Mouse (Mus musculus): ENCODE data around the gene Scap.
A peak's percentile ranks its signal among the peaks of the same experiment; 100 is the strongest.

The Scap gene

DNA sequence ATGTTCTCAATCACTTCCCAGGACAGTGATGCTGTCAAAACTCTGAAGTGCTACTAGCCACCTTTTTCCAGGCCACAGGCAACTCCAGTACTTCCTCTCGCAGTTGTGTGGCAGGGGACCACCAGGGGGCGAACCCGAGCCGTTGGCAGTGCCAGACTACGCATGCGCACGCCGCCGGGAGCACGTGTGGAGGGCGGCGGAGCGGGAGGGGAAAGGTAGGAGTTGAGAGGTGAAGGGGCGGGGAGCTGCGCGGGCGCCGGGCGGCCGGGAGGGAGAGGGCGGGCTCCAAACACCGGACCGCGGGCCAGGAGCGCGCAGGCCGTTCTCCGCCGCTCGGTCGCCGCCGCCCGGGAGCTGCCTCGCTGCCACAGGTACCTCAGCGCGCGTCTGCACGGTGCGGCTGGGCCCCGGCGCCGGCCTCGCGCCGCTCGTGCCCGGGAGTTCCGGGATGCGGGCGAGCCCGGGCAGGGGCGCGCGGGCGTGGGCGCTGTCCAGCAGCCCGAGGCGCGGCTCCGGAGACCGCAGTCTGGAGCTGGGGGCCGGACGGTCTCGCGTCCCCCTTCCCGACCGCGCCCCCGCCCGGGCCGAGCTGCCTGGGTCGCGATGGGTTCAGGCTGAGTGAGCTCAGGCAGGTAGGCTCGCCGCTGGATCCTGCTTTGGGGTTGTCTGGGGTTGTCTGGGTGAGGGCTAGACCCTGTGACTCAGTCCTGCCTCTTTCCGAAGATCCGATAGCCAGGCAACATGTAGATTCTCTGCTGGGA, at the start of gene Scap:
Gene Scap (plus strand): TSS at position 154 of the 761 bp plus-strand sequence.
- DNase-seq (ENCODE audit: low read depth), result peak; percentile 85

DNA sequence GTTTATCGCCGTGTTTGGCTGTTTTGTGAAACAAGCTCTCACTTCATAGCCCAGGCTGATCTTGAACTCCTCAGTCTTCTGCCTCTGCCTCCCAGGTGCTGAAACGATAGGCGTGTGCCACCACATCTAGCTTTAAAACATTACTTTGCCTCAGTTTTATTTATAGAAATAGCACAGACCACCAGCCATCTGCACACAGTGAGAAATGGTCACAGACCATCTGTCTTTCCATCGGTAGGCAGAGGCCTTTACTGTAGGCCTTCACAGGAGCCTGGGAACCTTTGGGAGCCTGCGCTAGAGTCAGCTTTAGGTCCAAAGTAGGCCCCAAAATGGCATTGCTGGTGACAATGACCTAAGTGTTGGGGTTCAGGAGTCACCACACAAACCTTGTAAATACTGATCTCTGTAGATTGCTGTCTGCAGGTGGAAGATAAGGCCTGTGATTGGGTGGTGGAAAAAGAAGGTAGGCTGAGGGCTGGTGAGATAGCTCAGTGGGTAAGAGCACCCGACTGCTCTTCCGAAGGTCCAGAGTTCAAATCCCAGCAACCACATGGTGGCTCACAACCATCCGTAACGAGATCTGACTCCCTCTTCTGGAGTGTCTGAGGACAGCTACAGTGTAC, 48.9 kb upstream of the Scap start:
- no peak for DNase-seq (ENCODE audit: low read depth)

DNA sequence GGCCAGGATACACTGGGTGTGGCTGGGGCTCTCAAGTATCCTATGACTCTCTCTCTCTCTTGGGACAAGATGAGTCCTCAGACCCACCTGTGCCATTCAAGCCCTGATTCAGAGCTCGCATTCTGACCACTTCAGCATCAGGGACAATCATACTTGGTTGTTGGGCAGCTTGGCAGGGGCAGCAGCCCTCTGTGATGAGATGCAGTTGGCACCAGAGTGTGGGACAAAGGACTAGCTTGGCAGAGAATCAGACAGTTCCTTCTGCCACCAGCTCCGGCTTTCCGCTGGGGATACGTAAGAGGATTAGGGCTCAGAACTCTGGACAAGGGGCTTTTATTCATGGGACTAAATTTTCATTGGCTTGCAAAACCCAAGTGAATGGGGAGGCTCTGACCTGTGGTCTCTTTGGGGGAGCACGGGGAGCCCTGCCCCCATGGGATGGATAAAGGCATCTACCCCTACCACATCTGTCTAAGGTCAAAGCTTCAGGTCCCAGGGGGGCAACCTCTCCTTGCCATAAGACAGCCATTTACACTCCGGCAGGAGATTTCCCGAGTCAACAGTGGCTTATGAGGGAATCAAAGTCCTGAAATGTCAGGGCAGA, 45.7 kb upstream of the Scap start:
- no peak for DNase-seq (ENCODE audit: low read depth)

DNA sequence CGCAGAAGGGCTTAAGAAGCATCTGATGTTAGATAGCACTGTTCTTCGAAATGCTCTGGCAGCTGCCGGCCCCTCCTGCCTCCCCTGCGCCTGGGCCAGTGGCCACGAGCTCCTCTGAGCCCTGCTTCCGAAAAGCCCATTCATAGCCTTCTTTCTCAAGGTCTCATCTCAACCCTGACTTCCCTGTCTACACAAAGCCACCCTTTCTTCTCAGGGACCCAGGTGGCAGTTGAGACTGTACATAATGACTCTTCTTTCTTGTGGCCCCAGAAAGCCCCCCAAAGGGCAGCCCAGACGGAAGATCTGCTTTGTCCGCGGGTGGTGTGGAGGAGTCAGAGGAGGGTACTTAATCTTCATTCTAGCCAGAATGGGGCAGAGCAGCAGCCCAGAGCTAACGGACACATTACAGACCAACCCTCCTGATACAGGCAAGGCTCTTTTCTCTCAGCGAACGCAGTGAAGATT, 39.8 kb upstream of the Scap start:
- DNase-seq (ENCODE audit: low read depth), result no peak

DNA sequence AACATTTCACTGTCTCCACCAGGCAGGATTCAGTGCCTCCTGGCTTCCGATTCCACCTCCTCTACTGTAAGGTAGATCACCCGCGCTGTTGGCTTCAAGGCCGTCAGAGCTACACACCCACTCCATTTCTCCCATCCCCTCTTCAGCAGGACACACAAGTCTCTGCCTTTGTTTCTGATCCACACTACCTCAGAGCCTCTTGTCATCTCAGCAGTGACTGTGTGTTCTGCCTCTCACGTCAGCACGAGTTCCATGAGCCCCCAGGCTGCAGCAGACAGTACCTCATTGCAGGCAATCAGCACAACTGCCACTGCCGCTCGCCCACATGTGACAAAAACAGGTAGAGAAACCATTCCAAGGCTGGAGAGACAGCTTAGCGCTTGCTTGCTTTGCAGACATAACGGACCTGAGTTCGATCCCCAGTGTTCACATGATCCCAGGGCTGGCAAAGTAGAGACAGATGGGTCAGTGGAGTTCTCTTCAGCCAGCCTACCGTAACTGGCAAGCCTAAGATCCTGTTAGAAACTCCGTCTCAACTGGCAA, 39.1 kb upstream of the Scap start:
- no peak for DNase-seq (ENCODE audit: low read depth)

DNA sequence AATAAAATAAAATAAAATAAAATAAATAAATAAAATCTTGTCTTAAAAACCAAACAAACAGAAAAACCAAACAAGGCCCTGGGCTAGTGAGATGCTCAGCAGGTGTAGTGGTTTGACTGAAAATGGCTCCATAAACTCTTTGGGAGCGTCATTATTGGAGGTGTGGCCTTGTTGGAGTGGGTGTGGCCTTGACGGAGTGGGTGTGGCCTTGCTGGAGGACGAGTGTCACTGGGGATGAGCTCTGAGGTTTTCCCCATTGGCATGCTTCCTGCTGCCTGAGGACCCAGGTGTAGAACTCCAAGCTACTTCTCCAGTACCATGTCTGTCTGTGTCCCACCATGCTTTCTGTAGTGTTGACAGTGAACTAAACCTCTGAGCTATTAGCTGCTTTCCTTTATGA, 38.3 kb upstream of the Scap start:
- DNase-seq (ENCODE audit: low read depth), result no peak

DNA sequence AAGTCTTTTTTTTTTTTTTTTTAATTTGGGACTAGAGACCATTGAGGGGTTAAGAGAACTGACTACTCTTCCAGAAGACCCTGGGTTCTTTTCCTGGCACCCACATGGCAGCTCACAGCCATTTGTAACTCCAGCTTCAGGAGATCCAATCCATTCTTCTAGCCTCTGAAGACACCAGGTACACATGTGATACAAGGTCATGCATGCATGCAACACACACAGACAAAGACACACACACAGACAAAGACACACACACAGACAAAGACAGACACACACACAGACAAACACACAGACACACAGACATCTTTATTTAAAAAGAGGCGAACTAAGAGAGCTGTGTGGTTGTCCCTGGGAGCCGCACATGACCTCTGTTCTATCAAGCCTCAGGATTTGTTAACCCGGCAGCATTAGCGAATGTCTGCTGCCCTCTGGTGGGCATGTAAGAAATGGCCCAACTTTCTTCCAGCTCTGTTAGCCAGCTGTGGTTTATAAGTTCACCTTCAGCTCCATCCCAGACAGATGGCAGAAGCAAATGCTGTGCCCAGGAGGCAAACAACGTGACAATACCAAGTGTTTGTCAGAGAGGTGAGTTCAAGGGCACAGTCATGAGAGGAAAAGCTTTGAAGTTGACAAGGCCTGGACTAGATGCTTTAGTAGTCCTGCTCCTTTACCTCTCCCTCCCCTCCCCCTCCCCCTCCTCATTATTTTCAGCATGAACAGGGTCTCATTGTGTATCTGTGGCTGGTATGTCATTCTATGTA, 36.0 kb upstream of the Scap start:
- peak; percentile 76 for DNase-seq (ENCODE audit: low read depth)

DNA sequence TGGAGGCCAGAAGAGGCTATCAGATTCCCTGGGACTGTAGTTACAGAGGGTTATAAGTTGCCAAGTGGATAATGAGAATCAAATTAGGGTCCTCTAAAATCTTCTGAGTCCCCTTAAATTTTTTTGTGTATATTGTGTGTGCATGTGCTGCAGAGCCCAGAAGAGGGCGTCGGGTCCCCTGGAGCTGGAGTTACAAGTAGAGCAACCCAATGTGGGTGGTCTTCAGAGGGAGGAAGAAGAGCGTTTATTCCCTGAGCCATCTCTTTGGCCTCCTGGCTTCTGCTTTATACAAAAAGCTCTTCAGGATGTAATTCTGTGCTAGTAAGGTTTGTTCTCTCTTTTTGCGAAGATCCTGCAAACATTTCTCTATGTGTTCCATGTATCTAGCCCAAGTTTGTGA, 28.6 kb upstream of the Scap start:
- peak; percentile 37 for DNase-seq (ENCODE audit: low read depth)

DNA sequence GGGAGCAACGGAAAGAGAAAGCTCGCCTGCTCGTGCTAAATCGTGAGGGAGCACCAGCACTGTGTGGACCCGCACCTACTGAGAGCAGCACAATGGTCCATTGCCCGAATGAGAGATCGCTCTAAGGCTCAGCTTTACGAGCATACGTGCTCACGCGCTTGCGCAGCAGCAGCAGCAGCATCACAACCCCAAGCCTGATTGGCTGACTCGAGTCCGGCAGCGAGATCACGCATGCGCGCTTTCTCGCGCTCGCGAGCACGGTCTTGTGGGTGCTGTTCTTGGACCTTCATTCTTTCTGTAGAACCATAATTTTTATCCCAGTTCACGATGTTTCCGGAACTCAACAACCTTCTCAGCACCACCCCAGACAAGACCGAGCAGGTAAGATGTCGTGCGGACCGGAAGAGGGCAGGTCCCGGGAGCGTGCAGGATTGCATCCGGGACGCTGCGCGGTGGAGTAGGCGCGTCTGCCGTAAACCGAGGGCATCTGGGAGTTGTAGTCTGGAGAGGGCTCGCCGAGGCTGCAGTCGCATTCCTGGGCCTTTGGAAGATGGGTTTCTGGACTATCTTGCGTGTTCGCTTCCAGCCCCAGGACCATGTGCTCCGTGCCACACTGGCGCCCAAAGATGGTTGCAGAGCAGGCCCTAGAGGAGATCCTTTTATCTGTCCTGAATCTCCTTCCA, 28.0 kb upstream of the Scap start, which contains the start of gene Elp6:
Gene Elp6 (plus strand): TSS at position 205 of the 683 bp plus-strand sequence.
- DNase-seq (ENCODE audit: low read depth), result peak; percentile 78

DNA sequence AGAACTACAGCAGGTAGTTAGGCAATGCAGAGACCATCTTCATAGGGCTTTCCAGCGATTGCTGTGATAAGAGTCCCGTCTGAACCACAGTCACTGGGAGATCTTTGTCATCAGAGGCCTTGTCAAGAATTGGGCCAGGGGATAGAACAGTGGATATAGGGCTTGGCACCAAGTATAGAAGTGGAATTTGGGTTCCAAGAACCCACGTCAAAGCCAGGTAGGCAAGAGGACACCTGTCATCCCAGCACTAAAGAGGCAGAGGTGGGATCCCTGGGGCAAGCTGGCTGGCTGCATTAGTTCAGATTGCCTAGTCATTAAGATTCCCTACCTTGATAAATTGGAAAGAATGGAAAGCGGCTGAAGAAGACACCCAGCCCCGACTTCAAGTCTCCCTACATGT, 26.7 kb upstream of the Scap start:
- no peak for DNase-seq (ENCODE audit: low read depth)

DNA sequence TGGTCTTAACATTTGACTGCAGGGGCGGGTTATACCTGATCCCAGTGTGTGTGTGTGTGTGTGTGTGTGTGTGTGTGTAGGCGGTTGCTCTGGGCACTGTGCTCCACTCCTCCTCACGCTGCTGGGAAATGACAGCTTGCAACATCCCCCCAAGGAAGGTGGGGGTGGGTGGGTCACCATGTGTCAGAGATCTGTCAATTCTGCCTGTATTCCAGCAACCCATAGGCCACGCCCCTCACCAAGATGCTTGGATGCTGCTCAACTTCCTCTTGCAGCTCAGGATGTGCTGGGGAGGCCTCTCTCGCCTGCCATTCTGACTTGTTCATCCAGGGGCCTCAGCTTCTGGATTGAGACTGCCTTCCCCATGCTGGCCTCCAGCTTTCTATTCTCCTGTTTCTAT, 18.4 kb upstream of the Scap start:
- no peak for DNase-seq (ENCODE audit: low read depth)

DNA sequence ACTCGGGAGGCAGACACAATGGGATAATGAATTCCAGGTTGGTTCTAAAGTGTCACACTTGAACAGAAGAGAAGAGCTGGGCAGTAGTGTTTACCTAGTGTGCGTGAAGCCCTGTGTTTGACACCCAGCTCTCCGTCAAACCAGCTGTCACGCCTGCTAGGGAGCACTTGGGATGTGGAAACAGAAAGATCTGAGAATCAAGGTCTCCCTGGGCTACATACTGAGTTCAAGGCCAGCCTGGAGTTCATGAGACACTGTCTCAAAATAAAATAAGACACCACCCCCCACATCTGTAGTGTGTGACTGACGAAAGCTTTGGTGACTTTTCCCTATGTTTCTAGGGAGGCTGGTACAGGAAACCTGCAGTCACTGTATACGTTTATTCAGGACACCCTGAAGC, 17.7 kb upstream of the Scap start:
- no peak for DNase-seq (ENCODE audit: low read depth)

DNA sequence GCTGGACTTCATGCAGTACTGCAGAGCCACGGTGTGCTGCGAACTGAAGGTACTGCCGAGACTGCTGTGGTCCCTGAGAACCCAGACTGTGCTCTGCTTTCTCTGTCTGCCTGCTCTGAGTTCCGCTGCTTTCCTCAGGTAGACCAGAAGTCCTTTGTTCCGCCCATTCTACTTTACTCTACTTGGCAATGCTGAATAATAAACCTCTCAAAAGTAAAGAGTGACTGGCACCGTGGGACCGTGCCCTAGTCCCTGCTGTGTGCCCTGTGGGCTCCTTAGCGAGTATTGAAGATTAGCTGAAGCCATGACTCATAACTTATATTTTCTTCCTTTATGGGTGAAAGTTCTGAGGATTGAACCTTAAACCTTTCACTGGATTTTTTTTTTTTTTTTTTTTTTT, 17.2 kb upstream of the Scap start:
- DNase-seq (ENCODE audit: low read depth), result no peak

DNA sequence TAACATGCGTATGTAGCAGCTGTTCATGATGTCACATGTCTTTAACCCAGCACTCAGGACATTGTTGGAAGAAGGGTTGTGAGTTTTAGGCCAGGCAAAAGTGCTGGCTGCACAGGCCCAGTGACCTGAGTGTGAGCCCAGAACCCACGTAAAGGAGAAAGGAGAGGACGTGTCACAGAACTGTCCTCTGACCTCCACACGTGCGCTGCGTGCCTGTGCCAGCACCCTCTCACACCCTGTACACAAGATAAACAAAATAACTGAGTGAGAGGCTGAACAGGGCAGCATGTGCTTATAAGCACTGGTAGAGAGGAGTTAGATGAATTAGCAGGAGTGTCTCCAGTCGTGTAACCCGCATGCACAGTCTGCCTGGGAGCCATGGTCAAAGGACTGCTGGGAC, 16.6 kb upstream of the Scap start:
- no peak for DNase-seq (ENCODE audit: low read depth)

DNA sequence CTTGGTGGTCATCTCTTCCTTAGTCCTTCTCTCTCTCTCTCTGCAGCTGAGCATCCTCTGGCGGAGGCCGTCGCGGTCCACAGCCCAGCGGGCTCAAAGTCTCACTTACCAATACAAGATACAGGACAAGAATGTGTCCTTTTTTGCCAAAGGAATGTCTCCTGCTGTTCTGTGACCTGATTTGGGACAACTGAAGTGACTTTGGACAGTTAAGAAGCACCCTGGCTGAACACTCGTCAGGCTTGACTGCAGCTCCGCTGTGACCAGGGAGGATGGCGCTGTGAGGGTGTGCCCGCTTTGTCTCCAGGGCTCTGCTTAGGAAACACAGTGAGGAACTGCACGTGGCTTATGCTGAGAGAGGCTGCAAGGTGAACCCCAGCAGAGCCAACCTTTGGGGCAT, 12.3 kb upstream of the Scap start:
- DNase-seq (ENCODE audit: low read depth), result no peak

DNA sequence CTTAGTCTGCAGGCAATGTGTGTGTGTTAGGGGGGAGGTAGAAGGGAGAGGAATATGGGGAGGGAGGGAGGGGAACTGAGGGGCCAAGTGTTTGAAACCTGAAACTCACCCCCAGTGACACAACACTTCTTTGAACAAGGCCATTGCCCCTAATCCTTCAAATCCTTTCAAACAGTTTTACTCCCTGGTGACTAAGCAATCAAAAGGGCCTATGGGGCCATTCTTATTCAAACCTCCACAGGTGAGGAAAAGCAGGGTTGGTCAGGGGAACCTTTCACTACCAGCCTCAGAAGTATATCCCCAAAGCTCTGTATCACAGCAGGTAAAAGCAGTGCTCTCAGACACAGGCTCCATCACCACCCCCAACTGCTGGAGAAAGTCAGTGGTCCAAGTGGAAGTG, 10.1 kb upstream of the Scap start:
- DNase-seq (ENCODE audit: low read depth), result no peak

DNA sequence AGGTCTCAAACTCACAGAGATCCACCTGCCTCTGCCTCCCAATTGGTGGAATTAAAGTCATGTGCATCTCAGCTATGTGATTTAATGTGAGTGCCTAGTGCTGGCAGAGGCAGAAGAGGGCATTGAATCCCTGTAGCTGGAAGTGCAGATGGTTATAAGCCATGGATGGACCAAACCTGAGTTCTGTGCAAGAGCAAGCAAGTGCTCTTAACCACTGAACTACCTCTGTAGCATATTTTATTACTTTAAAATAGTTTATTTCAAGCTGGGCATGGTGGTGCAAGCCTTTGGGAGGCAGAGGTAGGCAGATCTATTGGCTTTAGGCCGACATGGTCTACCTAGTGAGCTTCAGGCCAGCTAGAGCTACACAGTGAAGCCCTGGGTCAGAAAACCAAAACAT, 8.9 kb upstream of the Scap start:
- DNase-seq (ENCODE audit: low read depth), result no peak

DNA sequence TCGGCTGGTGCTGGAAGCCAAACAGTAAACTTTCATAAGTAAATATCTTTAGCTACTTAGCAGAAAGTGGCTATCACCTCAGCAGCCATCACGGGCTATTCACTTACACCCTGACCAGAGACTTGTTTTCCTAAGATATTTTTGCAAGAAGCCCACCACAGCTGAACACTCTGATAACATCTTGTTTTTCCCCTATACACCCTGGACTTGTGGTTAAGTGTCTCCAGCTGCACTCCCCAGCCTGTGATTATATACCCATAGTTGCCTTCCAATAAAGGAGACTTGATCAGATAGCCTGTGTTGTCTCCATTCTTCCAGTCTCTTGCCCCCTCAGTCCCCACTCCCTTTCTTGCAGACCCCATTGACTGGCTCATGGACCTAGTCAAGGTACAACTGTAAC, 4.9 kb upstream of the Scap start:
- DNase-seq (ENCODE audit: low read depth), result no peak

DNA sequence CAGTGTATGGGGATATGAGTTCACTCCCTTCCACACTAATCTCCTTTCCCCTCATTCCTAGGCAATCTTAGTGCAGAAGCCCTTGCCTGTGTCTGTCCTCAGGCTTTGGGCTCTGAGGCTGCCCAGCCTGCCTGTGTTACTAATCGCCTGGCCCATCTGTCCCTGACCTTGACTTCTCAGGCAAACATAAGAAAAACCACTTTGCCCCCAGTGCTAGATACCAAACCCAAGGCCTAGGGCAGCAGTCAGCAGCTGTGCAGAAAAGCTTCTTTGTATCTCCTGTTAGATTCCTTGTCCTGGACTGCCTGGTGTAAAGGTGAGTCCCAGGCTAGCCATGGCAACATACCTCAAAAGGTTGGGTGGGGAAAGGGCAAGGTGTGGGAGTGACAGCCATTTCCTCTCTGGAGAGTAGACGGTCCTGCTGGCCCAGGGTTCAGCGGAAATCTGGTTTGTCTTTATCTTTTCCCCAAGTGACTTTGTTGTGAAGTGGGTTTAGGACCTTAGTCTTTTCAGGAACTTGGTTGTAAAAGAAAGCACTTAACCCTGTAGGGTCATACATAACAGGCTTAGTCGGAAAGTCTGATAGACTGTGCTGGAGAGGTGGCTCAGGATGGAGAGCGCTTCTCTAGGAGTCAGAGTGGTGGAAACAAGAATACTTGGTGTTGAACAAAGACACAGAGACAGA, 4.0 kb upstream of the Scap start:
- no peak for DNase-seq (ENCODE audit: low read depth)

DNA sequence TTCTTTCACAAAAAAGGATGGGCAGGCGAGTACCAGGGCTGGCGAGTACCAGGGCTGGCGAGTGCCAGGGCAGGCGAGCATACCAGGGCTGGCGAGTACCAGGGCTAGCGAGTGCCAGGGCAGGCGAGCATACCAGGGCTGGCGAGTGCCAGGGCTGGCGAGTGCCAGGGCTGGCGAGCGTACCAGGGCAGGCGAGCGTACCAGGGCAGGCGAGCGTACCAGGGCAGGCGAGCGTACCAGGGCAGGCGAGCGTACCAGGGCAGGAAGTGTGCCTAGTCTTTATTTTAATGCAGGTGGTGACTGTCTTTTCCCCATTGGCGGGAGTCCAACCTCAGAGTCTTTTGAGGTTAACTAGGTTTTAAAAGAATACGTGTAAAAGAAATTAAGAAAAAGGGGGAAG, 3.4 kb upstream of the Scap start:
- DNase-seq (ENCODE audit: low read depth), result no peak

DNA sequence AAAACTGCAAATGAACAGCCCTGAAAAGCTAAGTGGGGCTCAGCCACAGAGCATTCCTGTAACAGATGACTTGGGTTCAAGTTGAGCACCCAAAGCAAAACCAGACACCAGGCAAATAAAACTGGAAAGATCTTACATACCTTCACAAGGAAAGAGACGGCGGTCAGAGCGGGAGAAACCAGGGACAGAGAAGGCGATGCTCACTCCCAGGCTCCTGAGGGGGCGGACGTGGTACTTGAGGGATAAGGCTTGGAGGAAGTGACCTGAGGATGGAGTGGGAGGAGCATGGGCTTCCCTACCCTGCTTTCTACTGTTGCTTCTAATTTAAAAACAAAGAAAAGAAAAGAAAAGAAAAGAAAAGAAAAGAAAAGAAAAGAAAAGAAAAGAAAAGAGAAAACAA, 2.7 kb upstream of the Scap start:
- DNase-seq (ENCODE audit: low read depth), result no peak

All from c-Kit-positive CD71-positive TER-119-negative erythroid progenitor cells, embryonic 14.5 days (primary cell).